Mouse (Mus musculus) limb, embryonic 14.5 days (tissue): ENCODE measurements around the gene Eif2b5. TPM values are rescaled to one million over a fixed set of nuclear protein-coding genes. Genes with fewer than 3 reads are reported as not detected.

Source experiments
- ATAC-seq: fragments of 200-750 bp; cut with Nextera tagmentation; 2 replicates; pipeline ENCODE4 v1.8.0; 2017; ENCODE audit warnings: low read depth, moderate number of reproducible peaks, moderate TSS enrichment; ENCODE audit not compliant: low FRiP score
- DNase-seq: peaks from one replicate; pipeline ENCODE4 v3.0.0-alpha.2; 2015; ENCODE audit warnings: low spot score
- H3K27ac ChIP-seq: fragments of 300-500 bp; sonication (generic); replicated peaks from 2 replicates; pipeline ENCODE4 v1.5.1; 2014; ENCODE audit warnings: low read depth, mild to moderate bottlenecking, low read length, moderate library complexity, mixed read lengths
- H3K27me3 ChIP-seq: fragments of 300-500 bp; sonication (generic); 2 replicates; pipeline ENCODE4 v1.6.1; 2014; ENCODE audit warnings: low read length, mixed read lengths; ENCODE audit not compliant: control insufficient read depth, insufficient read depth
- H3K36me3 ChIP-seq: fragments of 300-500 bp; sonication (generic); 2 replicates; pipeline ENCODE4 v1.6.1; 2014; ENCODE audit warnings: mild to moderate bottlenecking, low read length, moderate library complexity, mixed read lengths; ENCODE audit not compliant: control insufficient read depth, insufficient read depth
- H3K4me1 ChIP-seq: fragments of 300-500 bp; sonication (generic); 2 replicates; pipeline ENCODE4 v1.6.1; 2014; ENCODE audit warnings: antibody characterized with exemption, low read length, mixed read lengths; ENCODE audit not compliant: control insufficient read depth, insufficient read depth
- H3K4me2 ChIP-seq: fragments of 300-500 bp; sonication (generic); replicated peaks from 2 replicates; pipeline ENCODE4 v1.6.1; 2014; ENCODE audit warnings: low read depth, mild to moderate bottlenecking, low read length, moderate library complexity; ENCODE audit not compliant: severe bottlenecking
- H3K4me3 ChIP-seq: fragments of 300-500 bp; sonication (generic); replicated peaks from 2 replicates; pipeline ENCODE4 v1.5.1; 2014; ENCODE audit warnings: low read length
- H3K9ac ChIP-seq: fragments of 300-500 bp; sonication (generic); 2 replicates; pipeline ENCODE4 v1.6.1; 2014; ENCODE audit warnings: mild to moderate bottlenecking, low read depth, low read length, moderate library complexity; ENCODE audit not compliant: severe bottlenecking
- H3K9me3 ChIP-seq: fragments of 300-500 bp; sonication (generic); 2 replicates; pipeline ENCODE4 v1.6.1; 2016; ENCODE audit warnings: low read length; ENCODE audit not compliant: control insufficient read depth
- POLR2A ChIP-seq: fragments of 200-500 bp; IDR thresholded peaks from 2 replicates; pipeline ENCODE4 v1.8.0; 2012; ENCODE audit warnings: inconsistent platforms, mild to moderate bottlenecking, moderate library complexity, borderline replicate concordance; ENCODE audit not compliant: insufficient read depth, insufficient read length; ENCODE audit errors: extremely low read depth
- WGBS: fragments of 180-500 bp; shearing (Covaris S2); extraction: QIAGEN DNeasy Blood & Tissue Kit; methylation state at CpG from one replicate; pipeline ENCODE4 v1.1.7; 2014; 5-methylcytosine and 5-hydroxymethylcytosine counted together
- polyA plus RNA-seq, 2 experiments: library from polyadenylated mRNA; depleted of rRNA in 1 of 2; stranded (reverse) in 1 of 2; unstranded in 1 of 2; fragments of >200 nt; fragmentation: Nextera tagmentation in 1 of 2; extraction: Ambion mirVana in 1 of 2; gene quantifications; 2 replicates each; pipeline versions ENCODE4 v1.2.1 to v1.2.3; 2012 to 2014

Eif2b5 gene
- polyA plus RNA-seq, 2 experiments, result 45.1 to 90.6 TPM

- H3K4me2 ChIP-seq, result peak overlapping the region; percentile 60
- no peaks in the 10 kb centered on the region for H3K27me3 ChIP-seq
- peak overlapping the region; percentile 76 for H3K4me3 ChIP-seq
- H3K9me3 ChIP-seq, result no peaks in the 10 kb centered on the region
- DNase-seq, result no peak
- H3K9ac ChIP-seq, result peak overlapping the region; percentile 3; the same call in 1 of the 2 replicates
- no peak for TF ChIP-seq POLR2A
- WGBS, result 4% methylated on average over 16 of the region's 16 CpGs
- H3K36me3 ChIP-seq, result peaks cover 22% of the 10 kb centered on the region
- H3K27ac ChIP-seq, result no peak overlapping the region
- peaks cover 6% of the 10 kb centered on the region; the same call in 1 of the 2 replicates for H3K4me1 ChIP-seq
- peak; percentile 50 for ATAC-seq
These were observed 489 bp upstream of the Eif2b5 start for GRCm38 (mm10) chr16:20497980-20498676.

DNA sequence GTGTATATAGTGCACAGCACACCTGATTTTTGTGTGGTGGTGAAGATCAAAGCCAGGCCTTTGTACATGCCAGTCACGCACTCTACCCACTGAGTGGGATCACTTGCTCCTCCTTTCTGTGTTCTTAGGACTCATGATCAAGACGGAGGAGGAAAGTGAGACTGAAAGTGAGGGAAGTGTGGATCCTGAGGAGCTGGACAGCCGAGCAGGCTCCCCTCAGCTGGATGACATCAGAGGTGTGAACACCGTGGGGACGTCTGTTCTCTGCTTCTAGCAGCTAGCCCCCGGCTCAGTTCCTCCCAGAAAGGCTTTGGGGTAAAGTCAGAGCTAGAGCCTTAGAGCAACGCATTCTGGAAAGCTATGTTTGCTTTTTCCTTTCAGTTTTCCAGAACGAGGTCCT is 7.4 kb downstream of the Eif2b5 start:
- no peak overlapping the region for H3K4me3 ChIP-seq
- ATAC-seq, result no peak
- no peaks in the 10 kb centered on the region for H3K27me3 ChIP-seq
- H3K9me3 ChIP-seq, result no peaks in the 10 kb centered on the region
- no peaks in the 10 kb centered on the region for H3K4me1 ChIP-seq
- no peak overlapping the region for H3K9ac ChIP-seq
- no peak for TF ChIP-seq POLR2A
- no peak overlapping the region for H3K27ac ChIP-seq
- peaks cover 94% of the 10 kb centered on the region for H3K36me3 ChIP-seq
- 88% methylated on average over 8 of the region's 8 CpGs for WGBS
- H3K4me2 ChIP-seq, result no peak overlapping the region
- DNase-seq, result no peak

- DNase-seq (no peak), ATAC-seq (no peak)
- no peak overlapping the region for H3K4me2 ChIP-seq
- H3K9me3 ChIP-seq, result no peaks in the 10 kb centered on the region
- H3K9ac ChIP-seq, result no peak overlapping the region
- H3K27ac ChIP-seq, result no peak overlapping the region
- no peak for TF ChIP-seq POLR2A
- H3K4me1 ChIP-seq, result no peaks in the 10 kb centered on the region
- no peaks in the 10 kb centered on the region for H3K27me3 ChIP-seq
- WGBS, result 72% methylated on average over 3 of the region's 3 CpGs
- H3K36me3 ChIP-seq, result peaks cover 67% of the 10 kb centered on the region
- H3K4me3 ChIP-seq, result no peak overlapping the region
These were observed 10.7 kb downstream of the Eif2b5 start for GRCm38 (mm10) chr16:20509349-20509748.

- ATAC-seq, result no peak
- Histone ChIP-seq H3K27me3 (no peaks in the 10 kb centered on the region), H3K36me3 (peaks cover 47% of the 10 kb centered on the region), H3K9ac (no peak overlapping the region), H3K4me3 (no peak overlapping the region), H3K4me2 (no peak overlapping the region), H3K27ac (no peak overlapping the region), H3K9me3 (no peaks in the 10 kb centered on the region), H3K4me1 (no peaks in the 10 kb centered on the region)
- 88% methylated on average over 7 of the region's 7 CpGs for WGBS
- no peak for DNase-seq
- no peak for TF ChIP-seq POLR2A
These were observed 12.7 kb downstream of the Eif2b5 start for GRCm38 (mm10) chr16:20511277-20511847.

DNA sequence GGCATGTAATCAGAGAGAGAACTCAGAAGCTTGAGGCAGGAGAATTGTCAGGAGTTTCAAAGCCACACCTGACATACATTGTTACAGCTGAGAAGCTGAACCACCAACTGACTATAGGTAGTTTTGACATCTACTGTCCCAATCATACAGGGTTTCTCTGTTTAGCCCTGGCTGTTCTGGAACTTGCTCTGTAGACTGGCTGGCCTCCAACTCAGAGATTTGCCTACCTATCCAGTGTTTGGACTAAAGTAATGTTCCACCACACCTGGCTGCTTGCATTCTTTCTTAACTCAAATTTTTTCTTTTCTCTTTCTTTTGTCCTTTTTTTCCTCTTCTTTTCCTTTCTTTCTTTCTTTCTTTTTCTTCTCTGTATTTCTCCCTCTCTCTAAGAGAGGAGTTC is 17.4 kb downstream of the Eif2b5 start:
- no peak for ATAC-seq
- no peak for TF ChIP-seq POLR2A
- Histone ChIP-seq H3K27me3 (no peaks in the 10 kb centered on the region), H3K9me3 (no peaks in the 10 kb centered on the region), H3K27ac (peak overlapping the region; percentile 85), H3K4me1 (peaks cover 10% of the 10 kb centered on the region; the same call in 1 of the 2 replicates), H3K4me2 (peak overlapping the region; percentile 92), H3K4me3 (peak overlapping the region; percentile 95), H3K36me3 (peaks cover 23% of the 10 kb centered on the region; the same call in 1 of the 2 replicates), H3K9ac (0 out of 2 replicates have a peak overlapping the region, but pooled peaks have one; percentile 97)
- DNase-seq, result no peak
